ENCODE assay signal across 9 mouse cellular contexts in genomic region chr15:88954368-88955072, GRCm38 (mm10). TPM values are rescaled to one million over a fixed set of nuclear protein-coding genes. Genes with fewer than 3 reads are reported as not detected.
A peak's percentile ranks its signal among the peaks of the same experiment; 100 is the strongest.
DNase-seq lines count a peak whose midpoint lies in the region; ATAC-seq and TF ChIP-seq lines count a peak whose summit lies in the region.
"Had no signal": no experiment of that assay in that cellular context is flagged by ENCODE, and none has a peak within 500 bp of the region (broad histone marks: within the 10 kb centered on the region; RNA-seq: fewer than 3 reads in every experiment).

Gene Ttll8, minus strand, starts transcription at chr15:88954418.

- 0 out of 2 replicates have a peak within 1 kb of the TSS, but pooled peaks have one; percentile 4 for H3K9ac ChIP-seq in embryonic facial prominence, embryonic 15.5 days
- peak within 1 kb of the TSS; percentile 18; the same call in 1 of the 2 replicates for H3K9ac ChIP-seq in lung, embryonic 14.5 days

- no peaks in the 10 kb centered on the region for H3K36me3 ChIP-seq in embryonic facial prominence, embryonic 15.5 days
- no peaks in the 10 kb centered on the region for H3K36me3 ChIP-seq in lung, embryonic 14.5 days (ENCODE audit: insufficient read depth)

- ATAC-seq in embryonic facial prominence, embryonic 15.5 days (ENCODE audit: insufficient number of reproducible peaks, low FRiP score, low TSS enrichment, low read depth), result peak; percentile 52; the same call in 1 of the 2 replicates
- peak; percentile 85; the same call in 1 of the 2 replicates for ATAC-seq in lung, embryonic 14.5 days (ENCODE audit: insufficient read depth)

- peak; percentile 33 for DNase-seq in ovary, postnatal 36 days (ENCODE audit: low spot score)
- DNase-seq in ovary, postnatal 14 days (ENCODE audit: low spot score), result no peak
- DNase-seq in kidney, adult 8-10 months, result peak; percentile 9 to 19
- peak; percentile 35 for DNase-seq in lung, embryonic 14.5 days
- peak; percentile 52 for DNase-seq in right cerebral cortex, postnatal 4 days
- DNase-seq in layer of hippocampus, adult 18-20 months (ENCODE audit: low spot score in 2 of 2), result no peak
- DNase-seq in B cell, adult 2 months, result no peak

- H3K4me1 ChIP-seq in embryonic facial prominence, embryonic 15.5 days, result peaks cover 9% of the 10 kb centered on the region
- no peaks in the 10 kb centered on the region for H3K4me1 ChIP-seq in lung, embryonic 14.5 days (ENCODE audit: insufficient read depth)

- H3K27ac ChIP-seq in embryonic facial prominence, embryonic 15.5 days (replicated peaks), result no peak within 1 kb of the TSS
- H3K27ac ChIP-seq in lung, embryonic 14.5 days (ENCODE audit: low read depth), result no peak within 1 kb of the TSS

- WGBS in embryonic facial prominence, embryonic 15.5 days, result 3% methylated on average over 53 of the region's 53 CpGs
- WGBS in lung, embryonic 14.5 days, result 4% methylated on average over 53 of the region's 53 CpGs

- H3K27me3 ChIP-seq in embryonic facial prominence, embryonic 15.5 days, result peaks cover 25% of the 10 kb centered on the region
- peaks cover 18% of the 10 kb centered on the region for H3K27me3 ChIP-seq in lung, embryonic 14.5 days (ENCODE audit: insufficient read depth, low read length)

- peak within 1 kb of the TSS; percentile 39 for H3K4me3 ChIP-seq in embryonic facial prominence, embryonic 15.5 days (replicated peaks)
- peak within 1 kb of the TSS; percentile 30 for H3K4me3 ChIP-seq in lung, embryonic 14.5 days (ENCODE audit: low read depth, low read length)
- H3K4me3 ChIP-seq: megakaryocyte, embryonic 14.5 days had no signal

- no peak for TF ChIP-seq CTCF in lung, embryonic 14.5 days (IDR thresholded peaks at IDR 0.05; ENCODE audit: low read depth)

- H3K4me2 ChIP-seq in embryonic facial prominence, embryonic 15.5 days (replicated peaks), result peak within 1 kb of the TSS; percentile 81
- peak within 1 kb of the TSS; percentile 67 for H3K4me2 ChIP-seq in lung, embryonic 14.5 days

- no peaks in the 10 kb centered on the region for H3K9me3 ChIP-seq in embryonic facial prominence, embryonic 15.5 days (replicated peaks)
- H3K9me3 ChIP-seq in lung, embryonic 14.5 days (ENCODE audit: low read depth, low read length), result no peaks in the 10 kb centered on the region
- H3K9me3 ChIP-seq: megakaryocyte, embryonic 14.5 days had no signal

RNA-seq across cellular contexts. Expression of gene Ttll8, which starts in this region (rescaled TPM):
- 0.05 TPM in 1 of 2 replicates, not detected in the other for polyA plus RNA-seq in embryonic facial prominence, embryonic 15.5 days (2015; fragmentation: Nextera tagmentation; extraction: Ambion mirVana)
- not detected in 2 replicates for polyA plus RNA-seq in lung, embryonic 14.5 days (2014; fragmentation: Nextera tagmentation; extraction: Ambion mirVana)
- 1 to 10 TPM; 1.4 to 2.2 TPM for total RNA-seq in layer of hippocampus, adult 18-20 months (2021)

Comparison
In these comparisons a context has a peak if more than half of its experiments do, and no peak if none do; other contexts are left out.
1. DNase-seq: peak in ovary, postnatal 36 days (single experiment), kidney, adult 8-10 months (2 of 2) and right cerebral cortex, postnatal 4 days (single experiment); none in ovary, postnatal 14 days (single experiment), layer of hippocampus, adult 18-20 months (0 of 2) and B cell, adult 2 months (0 of 2).
2. Peak in ATAC-seq, H3K4me3 ChIP-seq, H3K9ac ChIP-seq and H3K4me2 ChIP-seq in embryonic facial prominence, embryonic 15.5 days; RNA of the gene not detected or under 1 TPM.
3. Peak in DNase-seq, ATAC-seq, H3K4me3 ChIP-seq, H3K9ac ChIP-seq and H3K4me2 ChIP-seq in lung, embryonic 14.5 days; RNA of the gene not detected or under 1 TPM.